Mouse (Mus musculus): ENCODE results near the gene Pigp.

Pigp gene

DNA sequence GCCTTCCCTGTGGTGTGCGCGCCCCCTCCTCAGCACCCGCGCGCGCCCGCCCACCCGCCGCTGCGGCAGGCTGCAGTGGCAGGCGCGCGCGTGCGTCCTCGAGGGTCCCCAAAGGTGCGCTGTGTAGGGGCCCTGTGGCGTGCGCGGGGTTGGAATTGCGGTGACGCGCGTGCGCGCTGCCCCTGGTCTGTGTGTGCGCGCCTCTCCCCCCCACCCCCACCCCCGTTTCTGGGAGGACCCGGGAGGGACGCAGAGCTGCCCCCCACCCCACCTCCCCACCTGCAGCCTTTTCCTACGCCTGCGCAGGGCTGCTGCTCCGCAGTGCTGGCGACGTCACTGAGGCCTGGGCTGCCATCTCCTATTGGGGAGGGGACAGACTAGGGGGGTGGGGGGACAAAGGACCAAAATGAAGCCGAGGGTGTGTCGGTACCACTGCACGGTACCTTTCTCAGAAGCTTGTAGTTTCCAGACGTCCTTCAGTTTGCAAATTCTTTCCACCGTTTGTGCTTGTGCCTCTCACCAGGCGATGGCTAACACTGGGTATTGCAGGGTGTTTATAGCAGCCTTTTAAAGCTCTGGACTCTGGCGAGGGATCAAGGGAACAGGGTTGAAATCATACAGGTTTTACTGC is at the start of gene Pigp:
Gene Pigp, minus strand, starts transcription at position 542 of the 631 bp plus-strand sequence.
- peak; percentile 46 for DNase-seq (ENCODE audit: low spot score)

DNA sequence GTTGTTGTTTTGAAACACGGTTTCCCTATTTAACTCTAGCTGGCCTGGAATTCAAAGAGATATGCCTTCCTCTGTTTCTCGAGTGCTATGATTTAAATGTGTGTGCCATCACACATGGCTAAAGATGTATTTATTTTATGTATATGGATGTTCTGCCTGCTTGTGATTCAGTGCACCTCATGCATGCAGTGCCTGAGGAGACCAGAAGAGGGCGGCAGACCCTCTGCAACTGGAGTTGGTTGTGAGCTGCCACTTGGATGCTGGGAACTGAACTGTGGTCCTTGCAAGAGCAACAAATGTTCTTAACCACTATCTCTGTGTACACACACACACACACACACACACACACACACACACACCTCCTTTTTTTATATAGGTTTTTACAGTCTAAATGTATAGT is 48.9 kb upstream of the Pigp start:
- DNase-seq (ENCODE audit: low spot score): no peak

DNA sequence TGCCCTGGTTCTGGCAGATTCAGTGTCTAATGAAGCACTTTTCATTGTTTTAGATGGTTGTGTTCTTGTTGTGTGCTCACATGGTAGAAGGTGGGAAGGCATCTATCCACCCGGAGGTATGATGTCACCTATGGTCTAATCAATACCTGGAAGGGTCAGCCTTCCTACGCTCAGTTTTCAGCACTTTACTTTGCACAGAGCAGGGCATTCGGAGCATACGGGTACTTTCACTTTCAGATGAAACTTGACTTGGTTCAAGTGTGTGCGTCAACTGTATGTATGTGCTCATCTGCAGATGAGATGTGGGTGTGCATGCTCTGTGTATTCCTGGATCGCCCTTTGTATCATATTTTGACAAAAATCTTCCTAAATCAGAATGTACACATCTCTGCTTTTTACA is 42.5 kb upstream of the Pigp start:
- no peak for DNase-seq (ENCODE audit: low spot score)

DNA sequence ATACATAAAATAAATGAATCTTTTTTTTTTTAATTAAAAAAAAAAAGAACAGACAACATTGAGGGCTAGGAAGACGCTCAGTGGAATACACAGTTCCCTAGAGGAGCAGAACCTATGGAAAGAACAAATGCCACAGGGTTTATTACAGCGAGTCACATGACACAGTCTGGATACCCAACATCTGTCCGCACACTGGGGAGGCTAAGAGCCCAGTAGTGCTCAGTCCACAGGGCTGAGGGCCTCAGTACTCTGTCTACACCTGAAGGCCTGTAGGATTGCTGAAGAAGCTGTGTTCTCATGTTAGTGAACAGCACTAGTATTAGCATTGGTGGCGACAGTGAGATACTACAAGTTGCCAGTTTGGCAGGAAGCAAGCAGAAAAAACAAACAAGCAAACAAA is 41.1 kb upstream of the Pigp start:
- no peak for DNase-seq (ENCODE audit: low spot score)

DNA sequence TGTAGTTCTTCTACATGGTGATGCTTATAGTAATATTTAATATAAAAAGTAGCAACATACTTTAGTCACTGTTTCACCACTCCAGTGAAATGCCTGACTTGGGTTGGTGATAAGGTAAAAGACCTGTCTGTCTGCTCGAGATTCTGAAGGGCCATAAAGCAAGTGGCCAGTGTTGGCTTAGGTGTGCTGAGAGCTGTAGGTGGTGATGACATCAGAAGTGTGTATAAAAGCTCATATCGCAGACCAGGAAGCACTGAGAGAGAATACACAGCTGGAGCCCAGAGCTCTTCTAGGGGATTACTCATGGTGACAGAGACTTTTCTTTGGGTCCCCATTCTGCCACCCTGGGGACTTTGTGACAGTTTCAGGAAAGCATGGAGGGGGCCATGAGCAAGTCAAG is 40.6 kb upstream of the Pigp start:
- no peak for DNase-seq (ENCODE audit: low spot score)

DNA sequence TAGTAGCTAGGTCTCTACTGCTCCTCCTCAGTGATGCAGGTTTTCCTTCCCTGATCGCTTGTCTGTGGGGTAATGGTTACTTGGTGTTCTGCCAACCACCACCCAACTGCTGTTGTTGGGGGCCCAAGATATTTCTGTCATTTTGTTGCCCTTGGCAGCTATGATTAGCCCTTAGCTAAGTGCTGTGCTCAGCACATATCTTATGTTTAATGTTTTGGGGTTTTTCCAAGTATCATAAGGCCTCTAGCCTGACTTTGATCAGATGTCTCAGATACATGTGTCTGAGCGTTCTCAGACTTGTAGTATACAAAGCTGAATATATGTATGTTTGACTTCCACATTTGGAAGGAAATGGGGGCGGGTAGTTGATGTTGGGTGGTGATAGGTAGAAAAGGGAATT is 39.6 kb upstream of the Pigp start:
- no peak for DNase-seq (ENCODE audit: low spot score)

DNA sequence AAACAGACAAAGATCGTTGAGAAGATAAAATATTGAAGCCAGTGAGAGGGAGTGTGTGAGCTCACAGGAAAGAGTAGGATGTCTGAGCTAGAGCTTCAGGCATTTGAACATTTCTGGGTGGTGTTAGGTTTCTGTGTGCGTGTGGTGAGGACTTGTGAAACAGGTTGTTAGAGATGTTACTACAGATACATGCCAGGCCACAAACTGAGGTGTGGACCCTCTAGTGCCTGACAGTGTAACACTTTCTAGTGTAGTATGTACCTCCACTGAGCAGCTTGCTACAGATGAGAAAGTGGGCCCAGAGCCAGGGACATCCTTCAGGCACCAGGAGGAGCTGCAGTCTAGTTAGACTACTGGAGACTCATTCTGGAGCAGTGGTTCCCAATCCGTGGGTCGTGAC is 30.5 kb upstream of the Pigp start:
- DNase-seq (ENCODE audit: low spot score): peak; percentile 10

DNA sequence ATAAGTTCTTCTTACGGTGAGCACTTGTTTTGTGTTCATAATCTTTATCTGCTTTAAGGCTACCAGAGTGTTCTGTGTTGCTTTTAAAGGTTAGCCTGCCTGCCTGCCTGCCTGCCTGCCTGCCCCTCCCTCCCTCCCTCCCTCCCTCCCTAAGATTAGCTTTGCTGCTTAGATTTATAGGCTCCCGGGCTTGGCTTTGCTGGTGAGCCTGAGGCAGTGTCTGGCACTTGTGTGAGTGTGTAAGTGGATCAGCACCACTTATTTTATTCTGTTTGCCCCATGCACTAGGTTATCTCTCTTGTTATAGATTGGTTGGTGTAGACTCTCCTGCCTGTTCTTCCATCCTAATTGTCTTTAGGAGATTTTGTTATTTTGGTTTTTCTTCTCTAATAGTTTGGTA is 30.0 kb upstream of the Pigp start:
- no peak for DNase-seq (ENCODE audit: low spot score)

DNA sequence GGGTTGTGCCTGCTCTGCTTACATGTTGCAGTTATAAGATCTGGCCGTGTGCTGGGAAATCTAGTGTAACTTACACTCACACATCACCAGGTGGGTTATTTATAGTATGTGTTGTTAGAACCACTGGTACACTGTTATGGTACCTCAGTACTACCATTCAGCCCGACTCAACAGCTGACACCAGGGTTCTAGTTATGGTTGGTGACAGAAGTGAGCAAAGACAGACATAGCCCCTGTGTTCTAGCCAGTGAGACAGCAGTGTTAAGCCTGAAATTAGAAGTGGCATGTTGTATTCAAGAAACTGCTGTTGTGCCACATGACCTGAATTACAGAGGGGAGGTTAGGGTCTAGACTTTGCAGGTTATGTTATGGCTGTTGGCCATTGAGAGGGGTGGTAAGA is 27.5 kb upstream of the Pigp start:
- DNase-seq (ENCODE audit: low spot score): no peak

DNA sequence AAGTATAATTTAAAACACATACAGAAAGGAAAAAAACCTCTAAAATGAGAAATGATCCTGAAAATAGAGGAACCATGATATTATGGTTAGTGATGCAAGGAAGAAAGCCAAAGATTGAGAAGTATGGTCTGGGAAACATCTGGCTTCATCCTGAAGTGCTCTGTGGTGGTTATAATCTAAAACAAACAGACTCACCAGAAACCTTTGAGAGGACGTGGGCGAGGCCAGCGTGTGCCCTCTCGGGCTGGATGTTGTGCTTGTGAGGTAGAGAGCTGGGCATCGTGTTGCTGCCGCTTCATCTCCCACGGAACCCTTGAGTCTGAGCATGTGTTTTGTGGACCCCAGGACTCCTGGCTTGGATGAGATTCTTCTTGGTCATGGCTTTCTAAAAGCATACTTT is 25.0 kb upstream of the Pigp start:
- no peak for DNase-seq (ENCODE audit: low spot score)

DNA sequence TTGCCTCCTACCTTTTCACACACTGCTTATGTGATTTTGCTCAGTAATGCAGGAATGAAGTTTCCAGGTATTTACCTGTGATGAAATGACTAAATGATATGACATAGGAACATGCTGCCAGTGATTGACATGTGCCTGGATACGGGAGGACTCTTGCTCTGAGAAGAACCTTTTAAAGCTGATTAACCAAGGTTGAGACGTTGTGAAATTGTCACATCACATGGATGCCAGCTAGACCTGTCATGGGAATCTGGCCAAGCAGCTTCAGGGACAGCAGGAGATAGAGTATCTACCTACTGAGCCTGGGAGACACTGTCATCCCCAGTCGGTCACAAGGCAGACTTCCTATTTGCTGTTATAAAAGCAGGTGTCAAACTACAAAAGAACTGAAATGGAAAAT is 23.4 kb upstream of the Pigp start:
- no peak for DNase-seq (ENCODE audit: low spot score)

DNA sequence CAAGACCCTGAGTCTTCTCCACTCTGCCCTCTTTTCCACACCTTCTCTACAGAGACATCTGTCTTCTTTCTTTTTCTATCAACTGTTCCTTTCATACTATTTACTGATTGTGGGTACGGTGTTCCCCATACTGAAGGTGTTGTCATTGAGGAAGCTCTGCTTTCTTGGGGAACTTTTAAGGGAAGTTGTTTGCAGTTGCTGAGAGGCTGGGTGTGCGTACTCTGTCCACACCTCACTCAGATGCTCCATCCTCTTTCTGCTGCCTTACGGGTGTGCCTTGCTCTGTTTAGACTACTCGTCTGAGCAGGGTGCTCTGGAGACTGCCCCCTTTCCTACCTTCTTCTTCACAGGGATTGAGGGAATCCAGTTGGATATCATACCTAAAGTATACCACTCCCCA is 20.7 kb upstream of the Pigp start:
- DNase-seq (ENCODE audit: low spot score): no peak

DNA sequence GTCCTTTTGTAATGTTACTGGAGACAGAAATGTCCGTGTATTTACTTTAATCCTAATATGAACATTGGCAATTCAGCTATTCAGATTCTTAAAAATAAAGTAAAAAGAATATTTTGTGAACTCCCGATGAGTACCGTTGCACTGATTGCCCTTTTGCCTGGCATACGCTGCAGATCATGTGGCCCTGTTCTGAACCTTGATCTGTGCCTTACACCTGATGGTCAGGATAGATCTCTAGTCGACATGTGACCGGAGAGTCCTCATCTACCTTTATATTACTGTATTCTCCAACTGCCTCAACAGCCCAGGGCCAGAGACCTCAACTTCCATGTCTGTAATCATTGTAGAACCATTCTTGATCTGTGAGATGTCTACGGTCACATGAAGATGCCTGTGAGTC is 16.0 kb upstream of the Pigp start:
- no peak for DNase-seq (ENCODE audit: low spot score)

DNA sequence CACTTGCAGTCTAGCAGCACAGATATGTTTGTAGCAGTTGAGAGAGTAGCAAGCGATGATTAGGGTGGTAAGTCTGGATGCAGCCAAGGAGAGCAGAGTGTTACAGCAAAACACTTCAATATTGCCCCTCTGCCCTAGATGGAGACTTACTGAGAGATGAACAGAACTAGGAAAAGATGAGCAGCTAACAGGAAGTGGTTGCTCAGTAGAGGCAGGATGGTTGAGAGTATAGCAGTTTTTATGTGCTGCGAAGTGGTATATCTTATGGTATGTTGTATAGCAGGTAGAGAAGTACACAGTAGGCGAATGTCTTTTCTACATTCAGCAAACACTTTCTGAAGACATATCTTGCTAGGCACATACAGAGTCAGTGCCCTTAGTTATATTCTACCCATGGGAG is 11.6 kb upstream of the Pigp start:
- no peak for DNase-seq (ENCODE audit: low spot score)

DNA sequence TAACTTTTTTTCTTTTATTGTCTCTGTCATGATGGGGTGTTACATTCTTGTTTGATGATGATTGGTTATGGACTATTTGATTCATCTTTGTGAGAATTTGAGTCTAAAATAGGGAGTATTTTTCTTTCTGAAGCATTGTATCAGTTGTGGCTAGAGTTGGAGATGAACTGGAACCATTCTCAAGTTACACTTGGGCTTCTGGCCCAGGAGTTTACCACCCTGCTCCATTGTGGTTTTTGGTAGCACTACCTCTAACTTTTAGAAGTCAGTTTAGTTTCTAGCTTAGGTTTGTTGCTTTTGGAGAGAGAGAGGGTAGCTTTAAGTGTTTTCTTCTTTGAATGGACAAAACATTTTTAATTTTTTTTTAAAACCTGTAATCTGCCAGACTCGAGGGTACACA is 7.7 kb upstream of the Pigp start:
- no peak for DNase-seq (ENCODE audit: low spot score)

DNA sequence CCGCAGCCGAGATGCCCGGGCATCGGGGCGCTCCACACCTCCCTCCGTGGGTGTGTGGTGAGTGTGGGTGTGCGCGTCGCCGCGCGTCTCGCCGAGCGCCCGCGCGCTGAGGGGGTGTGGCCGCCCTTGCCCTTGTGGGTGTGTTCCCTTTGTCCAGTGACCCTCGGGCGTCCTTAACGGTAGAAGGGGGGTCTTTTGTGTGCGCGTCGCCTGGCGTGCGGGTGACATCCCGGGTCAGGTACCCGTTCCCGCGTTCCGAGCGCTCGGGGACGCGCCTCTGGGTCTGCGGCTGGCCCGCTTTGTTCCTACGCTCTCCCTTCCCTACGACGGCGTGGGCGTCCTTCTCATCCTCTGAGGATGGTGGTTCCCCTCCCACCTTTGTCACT is 734 bp downstream of the Pigp start:
- no peak for DNase-seq (ENCODE audit: low spot score)

DNA sequence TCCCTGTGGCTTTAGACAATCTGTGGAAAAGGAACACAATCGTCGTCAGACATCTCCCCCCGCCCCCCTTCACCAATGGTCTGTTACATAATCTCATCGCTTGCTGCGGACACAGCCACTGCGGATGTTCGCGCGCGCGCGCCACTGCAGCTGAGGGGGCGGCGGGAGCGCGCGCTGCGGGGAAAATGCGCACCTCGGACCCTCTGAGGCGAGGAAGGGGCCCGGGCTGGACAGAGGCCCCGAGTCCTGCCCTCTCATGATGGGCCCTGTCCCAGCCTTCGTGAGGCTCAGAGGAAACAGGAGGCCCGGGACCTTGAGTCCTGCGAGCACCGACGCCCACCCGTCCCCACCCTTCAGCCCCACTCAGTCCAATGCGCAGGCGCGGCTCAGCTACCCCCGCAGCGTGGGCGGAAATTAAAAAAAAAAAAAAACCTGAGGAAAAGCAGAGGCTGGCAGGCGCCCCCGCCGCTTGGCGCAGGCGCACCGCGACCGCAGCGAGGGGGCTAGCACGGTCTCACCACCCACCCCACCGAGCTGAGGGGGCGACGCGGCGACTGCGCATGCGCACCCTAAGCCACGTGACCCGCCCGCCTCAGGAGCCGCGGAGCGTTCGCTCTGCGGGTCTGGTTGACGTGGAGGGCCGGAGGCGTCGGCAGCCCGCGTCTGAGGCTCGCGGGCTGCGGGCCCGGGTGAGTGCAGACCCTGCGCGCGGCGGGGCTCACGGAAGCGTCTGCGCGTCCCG is 1.3 kb downstream of the Pigp start, which contains the start of gene Ttc3:
Gene Ttc3, plus strand, starts transcription at position 446 of the 742 bp plus-strand sequence.
- peak; percentile 92 for DNase-seq (ENCODE audit: low spot score)

DNA sequence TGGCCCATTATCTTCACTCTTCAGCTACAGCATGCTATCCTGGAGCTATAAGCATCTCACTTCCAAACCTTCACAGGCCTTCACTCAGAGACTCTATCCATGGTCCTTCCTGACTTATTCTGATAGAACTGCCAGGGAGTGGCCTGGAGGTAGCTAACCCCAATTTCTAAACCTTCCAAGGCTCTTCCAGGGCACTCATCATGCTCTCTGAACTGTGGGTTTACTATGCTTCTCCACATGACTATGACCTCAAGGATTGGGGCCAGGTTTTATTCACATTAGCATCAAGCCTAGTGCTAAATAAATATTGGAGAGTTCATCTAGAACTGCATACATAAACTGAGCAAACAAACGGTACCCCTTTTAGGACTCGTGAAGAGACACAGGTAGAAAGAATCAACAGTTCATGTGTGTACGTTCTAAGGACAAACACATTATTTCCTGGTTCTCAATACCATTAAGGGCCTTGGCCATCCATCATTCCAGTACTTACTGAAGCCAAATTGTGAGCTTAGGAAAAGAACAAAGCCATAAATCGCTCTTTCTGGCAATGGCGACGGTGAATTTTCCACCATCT is 2.0 kb downstream of the Pigp start:
- no peak for DNase-seq (ENCODE audit: low spot score)

DNA sequence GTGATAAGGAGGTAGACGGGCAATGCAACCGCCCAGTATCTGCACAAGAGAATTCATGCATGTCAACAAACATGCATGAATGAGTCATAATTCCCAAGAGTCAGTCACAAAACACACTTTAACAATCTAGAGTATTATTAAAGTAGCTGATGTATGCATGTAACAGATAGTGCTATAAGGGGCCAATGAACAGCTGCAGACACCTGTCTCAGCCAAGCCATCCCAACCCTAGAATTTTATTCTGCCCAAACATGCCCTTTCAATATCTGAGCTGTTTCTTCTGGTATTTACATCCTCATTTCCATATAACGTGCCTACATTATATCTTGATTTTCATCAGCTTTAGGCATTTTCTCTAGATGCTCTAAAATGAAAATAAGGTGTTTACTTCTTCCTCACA is 6.2 kb downstream of the Pigp start:
- DNase-seq (ENCODE audit: low spot score): no peak

DNA sequence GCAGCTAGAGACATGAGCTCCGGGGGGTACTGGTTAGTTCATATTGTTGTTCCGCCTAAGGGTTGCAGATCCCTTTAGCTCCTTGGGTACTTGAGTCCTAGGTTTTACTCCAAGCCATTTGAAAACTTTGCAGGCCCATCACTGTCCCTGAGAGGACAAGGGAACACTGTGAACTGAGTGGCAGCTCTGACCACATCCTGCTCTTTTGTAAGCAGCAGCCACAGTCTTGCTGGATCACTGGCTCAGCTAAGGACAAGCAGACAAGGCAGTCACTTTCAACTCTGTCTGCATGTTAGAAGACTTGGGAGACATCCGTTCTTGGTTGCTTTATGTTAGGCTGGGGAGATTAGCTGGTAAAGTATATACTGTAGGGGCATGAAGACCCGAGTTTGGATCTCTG is 7.8 kb downstream of the Pigp start:
- DNase-seq (ENCODE audit: low spot score): no peak

DNA sequence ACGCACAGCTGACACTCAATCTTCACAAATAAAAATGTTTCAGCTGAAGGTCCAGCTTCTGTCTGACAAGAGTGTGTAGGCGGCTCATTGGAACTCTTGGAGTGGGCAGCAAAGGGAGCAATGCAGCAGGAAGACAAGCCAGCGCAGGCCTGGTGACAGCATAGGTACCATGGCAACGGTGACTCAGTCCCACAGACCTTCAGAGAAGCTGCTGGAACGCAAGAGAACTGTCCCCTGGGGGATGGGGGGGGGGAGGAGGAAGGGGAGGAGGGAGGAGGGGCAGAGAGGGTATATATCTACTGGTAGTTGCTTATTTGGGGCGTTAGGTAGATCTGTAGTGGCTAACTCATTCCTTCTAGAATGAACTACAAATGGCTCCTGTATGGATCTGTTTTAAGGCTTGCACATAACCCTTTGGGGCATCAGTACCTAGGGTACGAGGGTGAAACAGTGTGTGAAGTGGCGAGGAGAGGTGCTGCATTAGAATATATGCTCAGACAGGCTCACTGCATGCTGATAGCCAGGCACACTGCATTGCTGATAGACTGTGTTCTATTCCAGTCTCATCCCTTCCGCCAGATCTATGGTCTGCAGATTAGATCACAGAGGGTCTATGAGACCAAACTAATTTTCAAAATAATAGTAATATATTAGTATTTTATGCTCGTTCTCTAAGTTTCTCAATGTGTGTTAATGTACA is 9.3 kb downstream of the Pigp start:
- DNase-seq (ENCODE audit: low spot score): no peak

DNA sequence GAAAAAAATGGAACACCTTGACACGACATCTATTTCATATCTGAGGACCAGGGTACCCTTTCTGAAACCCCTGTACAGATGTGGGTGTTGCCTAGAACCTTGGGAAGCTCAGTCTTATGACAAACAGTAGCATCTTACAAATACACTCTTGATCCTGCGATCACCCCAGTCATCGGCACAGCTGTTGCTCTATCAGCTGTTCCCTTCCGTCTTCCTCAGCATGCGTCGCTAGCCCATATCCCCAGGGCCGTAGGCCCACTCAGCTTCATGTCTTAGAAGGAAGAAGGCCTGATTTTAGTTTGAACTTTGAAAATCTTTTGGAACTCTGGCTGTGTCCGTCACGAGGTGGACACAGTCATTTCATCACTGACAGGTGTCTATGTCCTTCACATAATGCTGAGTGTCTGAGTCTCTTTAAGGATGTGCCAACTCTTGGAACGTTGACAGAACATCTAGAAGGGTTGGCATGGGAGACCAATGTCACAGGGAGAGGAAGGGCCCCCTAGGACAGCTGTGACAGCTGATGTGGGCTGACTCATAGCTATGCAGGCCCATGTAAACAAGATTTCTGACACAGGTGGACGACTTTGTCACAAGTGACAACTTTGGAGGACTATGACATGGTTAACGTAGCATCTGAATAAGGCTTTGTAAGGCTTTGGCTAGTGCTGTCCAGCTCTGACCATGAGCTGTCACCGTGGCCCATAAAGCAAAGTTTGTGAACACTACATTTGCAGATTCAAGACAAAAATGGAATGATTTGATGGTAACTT is 10.9 kb downstream of the Pigp start:
- DNase-seq (ENCODE audit: low spot score): no peak

All from ovary, postnatal 14 days (tissue).